Mouse (Mus musculus): ENCODE data around the gene Bach2. TPM values are rescaled to one million over a fixed set of nuclear protein-coding genes. Genes with fewer than 3 reads are reported as not detected.

Gene Bach2
- polyA plus RNA-seq, 1 experiment from 2014 or later, result 1.1 TPM

- no peaks in the 10 kb centered on the region for H3K36me3 ChIP-seq (ENCODE audit: control insufficient read depth, insufficient read depth)
- no peak for ATAC-seq
- no peaks in the 10 kb centered on the region for H3K9me3 ChIP-seq (ENCODE audit: control insufficient read depth)
- H3K27ac ChIP-seq (ENCODE audit: low read depth, low read length), result no peak overlapping the region
- TF ChIP-seq CTCF (IDR thresholded peaks at IDR 0.05; ENCODE audit: low read depth), result no peak
- H3K9ac ChIP-seq (ENCODE audit: low read depth, low read length), result no peak overlapping the region
- no peaks in the 10 kb centered on the region for H3K27me3 ChIP-seq (replicated peaks; ENCODE audit: control insufficient read depth, insufficient read depth, low read length)
- 83% methylated on average over 5 of the region's 5 CpGs for WGBS
- no peaks in the 10 kb centered on the region for H3K4me1 ChIP-seq (replicated peaks; ENCODE audit: control insufficient read depth, insufficient read depth, low read length)
- H3K4me3 ChIP-seq (ENCODE audit: low read depth, low read length), result no peak overlapping the region
- no peak overlapping the region for H3K4me2 ChIP-seq (replicated peaks; ENCODE audit: low read depth)
Observed at GRCm38 (mm10) chr4:32272398-32272797, 33.8 kb downstream of the Bach2 start.

GRCm38 (mm10) chr4:32274776-32275294, 36.2 kb downstream of the Bach2 start:
- Histone ChIP-seq H3K9me3 (ENCODE audit: control insufficient read depth) (no peaks in the 10 kb centered on the region), H3K9ac (ENCODE audit: low read depth, low read length) (no peak overlapping the region), H3K27me3 (replicated peaks; ENCODE audit: control insufficient read depth, insufficient read depth, low read length) (no peaks in the 10 kb centered on the region), H3K4me1 (replicated peaks; ENCODE audit: control insufficient read depth, insufficient read depth, low read length) (no peaks in the 10 kb centered on the region), H3K4me3 (ENCODE audit: low read depth, low read length) (no peak overlapping the region), H3K4me2 (replicated peaks; ENCODE audit: low read depth) (no peak overlapping the region), H3K36me3 (ENCODE audit: control insufficient read depth, insufficient read depth) (no peaks in the 10 kb centered on the region), H3K27ac (ENCODE audit: low read depth, low read length) (no peak overlapping the region)
- TF ChIP-seq CTCF (IDR thresholded peaks at IDR 0.05; ENCODE audit: low read depth), result no peak
- 91% methylated on average over 6 of the region's 6 CpGs for whole genome bisulfite sequencing
- no peak for ATAC-seq

- no peak overlapping the region for H3K4me2 ChIP-seq (replicated peaks; ENCODE audit: low read depth)
- no peak for TF ChIP-seq CTCF (IDR thresholded peaks at IDR 0.05; ENCODE audit: low read depth)
- no peaks in the 10 kb centered on the region for H3K36me3 ChIP-seq (ENCODE audit: control insufficient read depth, insufficient read depth)
- H3K9me3 ChIP-seq (ENCODE audit: control insufficient read depth), result no peaks in the 10 kb centered on the region
- H3K9ac ChIP-seq (ENCODE audit: low read depth, low read length), result no peak overlapping the region
- H3K4me1 ChIP-seq (replicated peaks; ENCODE audit: control insufficient read depth, insufficient read depth, low read length), result no peaks in the 10 kb centered on the region
- WGBS, result 81% methylated on average over 1 of the region's 1 CpGs
- no peak overlapping the region for H3K27ac ChIP-seq (ENCODE audit: low read depth, low read length)
- no peak overlapping the region for H3K4me3 ChIP-seq (ENCODE audit: low read depth, low read length)
- no peak for ATAC-seq
- H3K27me3 ChIP-seq (replicated peaks; ENCODE audit: control insufficient read depth, insufficient read depth, low read length), result no peaks in the 10 kb centered on the region
Observed at GRCm38 (mm10) chr4:32279842-32280241, 41.2 kb downstream of the Bach2 start.

DNA sequence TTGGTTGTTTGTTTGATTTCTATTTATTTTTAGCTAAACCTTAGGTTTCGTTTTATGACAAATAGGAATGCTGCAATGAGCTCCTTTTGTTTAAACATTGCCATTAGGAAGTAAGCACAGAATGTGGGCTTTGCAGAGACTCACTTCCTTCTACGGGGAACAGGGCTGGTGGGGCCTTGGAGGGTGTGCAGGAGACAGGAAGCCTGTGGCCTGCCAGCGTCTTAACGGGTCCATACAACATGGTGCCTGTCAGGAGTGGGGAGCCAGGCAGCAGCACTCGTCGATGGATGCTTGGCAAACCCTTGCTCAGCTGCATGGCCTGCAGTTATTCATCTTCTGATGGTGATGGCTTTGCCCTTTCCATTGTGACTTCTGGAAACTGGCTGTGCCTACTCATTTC, 41.8 kb downstream of the Bach2 start:
- Histone ChIP-seq H3K4me1 (replicated peaks; ENCODE audit: control insufficient read depth, insufficient read depth, low read length) (no peaks in the 10 kb centered on the region), H3K27ac (ENCODE audit: low read depth, low read length) (no peak overlapping the region), H3K27me3 (replicated peaks; ENCODE audit: control insufficient read depth, insufficient read depth, low read length) (no peaks in the 10 kb centered on the region), H3K9me3 (ENCODE audit: control insufficient read depth) (no peaks in the 10 kb centered on the region), H3K36me3 (ENCODE audit: control insufficient read depth, insufficient read depth) (no peaks in the 10 kb centered on the region), H3K9ac (ENCODE audit: low read depth, low read length) (no peak overlapping the region), H3K4me2 (replicated peaks; ENCODE audit: low read depth) (no peak overlapping the region), H3K4me3 (ENCODE audit: low read depth, low read length) (no peak overlapping the region)
- no peak for ATAC-seq
- TF ChIP-seq CTCF (IDR thresholded peaks at IDR 0.05; ENCODE audit: low read depth), result no peak
- WGBS, result 42% methylated on average over 6 of the region's 6 CpGs

DNA sequence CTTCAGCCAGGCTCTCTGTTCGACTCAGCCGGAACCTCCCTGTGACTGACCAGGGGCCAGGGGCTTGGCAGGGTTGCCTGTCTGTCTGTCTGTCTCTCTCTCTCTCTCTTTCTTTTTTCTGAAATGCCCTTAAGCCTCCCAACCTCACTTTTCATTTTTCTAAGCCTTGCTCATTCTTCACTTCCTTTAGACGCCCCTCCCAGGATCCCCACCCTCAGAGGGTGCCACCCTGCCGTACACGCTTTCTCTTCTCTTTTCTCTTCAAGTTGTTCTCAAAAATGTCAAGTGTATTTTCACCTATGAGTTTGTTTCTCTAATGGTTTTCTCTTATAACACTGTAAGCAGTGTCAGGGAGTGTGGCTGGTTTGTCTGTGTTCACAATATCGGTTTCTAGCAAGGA, 42.7 kb downstream of the Bach2 start:
- H3K4me3 ChIP-seq (ENCODE audit: low read depth, low read length), result no peak overlapping the region
- no peaks in the 10 kb centered on the region for H3K27me3 ChIP-seq (replicated peaks; ENCODE audit: control insufficient read depth, insufficient read depth, low read length)
- no peak for TF ChIP-seq CTCF (IDR thresholded peaks at IDR 0.05; ENCODE audit: low read depth)
- H3K27ac ChIP-seq (ENCODE audit: low read depth, low read length), result no peak overlapping the region
- no peaks in the 10 kb centered on the region for H3K4me1 ChIP-seq (replicated peaks; ENCODE audit: control insufficient read depth, insufficient read depth, low read length)
- no peak overlapping the region for H3K9ac ChIP-seq (ENCODE audit: low read depth, low read length)
- H3K9me3 ChIP-seq (ENCODE audit: control insufficient read depth), result no peaks in the 10 kb centered on the region
- H3K4me2 ChIP-seq (replicated peaks; ENCODE audit: low read depth), result no peak overlapping the region
- ATAC-seq, result no peak
- WGBS, result 88% methylated on average over 6 of the region's 6 CpGs
- H3K36me3 ChIP-seq (ENCODE audit: control insufficient read depth, insufficient read depth), result no peaks in the 10 kb centered on the region

- Histone ChIP-seq H3K4me3 (ENCODE audit: low read depth, low read length) (no peak overlapping the region), H3K4me1 (replicated peaks; ENCODE audit: control insufficient read depth, insufficient read depth, low read length) (peaks cover 3% of the 10 kb centered on the region; the same call in 1 of the 2 replicates), H3K27ac (ENCODE audit: low read depth, low read length) (no peak overlapping the region), H3K9me3 (ENCODE audit: control insufficient read depth) (no peaks in the 10 kb centered on the region), H3K4me2 (replicated peaks; ENCODE audit: low read depth) (no peak overlapping the region), H3K27me3 (replicated peaks; ENCODE audit: control insufficient read depth, insufficient read depth, low read length) (no peaks in the 10 kb centered on the region), H3K36me3 (ENCODE audit: control insufficient read depth, insufficient read depth) (no peaks in the 10 kb centered on the region), H3K9ac (ENCODE audit: low read depth, low read length) (no peak overlapping the region)
- TF ChIP-seq CTCF (IDR thresholded peaks at IDR 0.05; ENCODE audit: low read depth), result no peak
- 69% methylated on average over 8 of the region's 8 CpGs for WGBS
- ATAC-seq, result no peak
Observed at GRCm38 (mm10) chr4:32286405-32286804, 47.8 kb downstream of the Bach2 start.
